Mouse (Mus musculus) heart, adult 2 months (tissue): ENCODE measurements at regions not wholly inside any gene's neighbourhood (a gene's known extent, or its start where the extent isn't known, plus 50 kb on each side); places are given as distances from the start of the nearest gene placed in this dataset.

ENCODE experiments used
- CTCF ChIP-seq: fragments of 200-600 bp; IDR thresholded peaks from 2 replicates; pipeline ENCODE4 v1.8.1; 2022; ENCODE audit warnings: antibody characterized with exemption, mild to moderate bottlenecking, moderate library complexity
- EP300 ChIP-seq: fragments of 200-500 bp; IDR thresholded peaks from 2 replicates; pipeline ENCODE4 v1.6.1; 2011; ENCODE audit warnings: low read depth, low read length, control low read depth; ENCODE audit not compliant: insufficient read depth
- POLR2A ChIP-seq: fragments of 200-500 bp; IDR thresholded peaks from 2 replicates; pipeline ENCODE4 v1.6.1; 2011; ENCODE audit warnings: mild to moderate bottlenecking, low read depth, low read length, control low read depth; ENCODE audit not compliant: insufficient read depth

GRCm38 (mm10) chr13:52015496-52015895 is 169.0 kb downstream of the Gadd45g start:
- no peak for TF ChIP-seq POLR2A
- TF ChIP-seq CTCF, result no peak
- no peak for TF ChIP-seq EP300
